Mouse (Mus musculus) adipocyte (in vitro differentiated cells): ENCODE data around the gene Arhgap24.
"Not testable (repeated sequence)": the region's sequence is repeated elsewhere in the genome, so short reads cannot be mapped to it uniquely, and the experiment has no call there.

Source experiments
- DNase-seq: peaks from one replicate; pipeline ENCODE4 v3.0.0-alpha.2; 2016; ENCODE audit warnings: low spot score

Arhgap24 gene

DNA sequence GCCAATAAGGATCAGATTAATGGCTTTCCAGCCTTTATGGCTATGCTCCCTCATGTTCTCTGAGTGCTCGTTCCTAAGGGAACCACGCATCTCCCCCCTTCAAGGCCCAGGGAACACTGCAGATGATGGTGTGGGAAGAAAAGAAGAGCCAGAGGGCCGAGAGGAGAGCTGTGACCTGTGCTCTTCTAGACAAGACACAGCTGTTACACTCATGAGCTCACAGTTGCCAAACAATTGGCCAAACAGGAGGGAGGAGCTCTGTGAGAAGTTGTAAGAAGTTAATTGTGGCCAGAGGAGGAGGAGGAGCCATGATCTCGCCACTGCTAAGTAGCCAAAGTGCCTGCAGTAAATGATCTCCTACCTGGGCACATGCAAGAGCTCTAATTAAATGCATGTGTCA is 322.5 kb downstream of the Arhgap24 start:
- DNase-seq: peak; percentile 29

- DNase-seq: no peak
These were observed 326.3 kb downstream of the Arhgap24 start for GRCm38 (mm10) chr5:102807518-102807917.

- no peak for DNase-seq
These were observed 329.3 kb downstream of the Arhgap24 start for GRCm38 (mm10) chr5:102810366-102810957.

DNA sequence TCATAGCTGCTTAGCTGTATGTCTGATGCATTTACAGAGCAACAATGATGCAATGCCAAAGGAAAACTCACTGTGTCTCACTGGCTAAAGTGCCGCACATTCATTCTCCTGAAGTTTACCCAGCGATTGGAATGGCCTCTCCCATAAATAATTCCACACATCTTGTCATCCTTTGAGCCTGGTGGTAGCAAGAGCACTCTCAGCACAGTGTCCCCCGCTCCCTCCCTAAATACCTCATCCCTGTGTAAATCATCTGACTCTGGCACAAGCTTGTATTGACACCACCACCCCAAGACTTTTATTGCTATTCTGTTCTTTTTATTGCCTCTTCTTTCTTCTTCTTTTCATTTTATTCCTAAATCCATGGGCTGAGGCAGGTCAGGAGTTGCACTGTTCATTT is 332.1 kb downstream of the Arhgap24 start:
- no peak for DNase-seq

- no peak for DNase-seq
These were observed 336.4 kb downstream of the Arhgap24 start for GRCm38 (mm10) chr5:102817641-102818040.

- peak; percentile 30 for DNase-seq
These were observed 344.3 kb downstream of the Arhgap24 start for GRCm38 (mm10) chr5:102825538-102825937.

GRCm38 (mm10) chr5:102839071-102839470 is 357.9 kb downstream of the Arhgap24 start:
- DNase-seq: no peak

- DNase-seq: no peak
These were observed 362.9 kb downstream of the Arhgap24 start for GRCm38 (mm10) chr5:102843934-102844709.

GRCm38 (mm10) chr5:102844731-102845598 is 363.8 kb downstream of the Arhgap24 start:
- peak; percentile 39 for DNase-seq

- DNase-seq: no peak
These were observed 364.6 kb downstream of the Arhgap24 start for GRCm38 (mm10) chr5:102845800-102846199.

GRCm38 (mm10) chr5:102847859-102848258 is 366.7 kb downstream of the Arhgap24 start:
- DNase-seq: no peak

GRCm38 (mm10) chr5:102851761-102852160 is 370.6 kb downstream of the Arhgap24 start:
- no peak for DNase-seq

- DNase-seq: no peak
These were observed 372.6 kb downstream of the Arhgap24 start for GRCm38 (mm10) chr5:102853750-102854149.

GRCm38 (mm10) chr5:102855805-102856204 is 374.6 kb downstream of the Arhgap24 start:
- DNase-seq: no peak

DNA sequence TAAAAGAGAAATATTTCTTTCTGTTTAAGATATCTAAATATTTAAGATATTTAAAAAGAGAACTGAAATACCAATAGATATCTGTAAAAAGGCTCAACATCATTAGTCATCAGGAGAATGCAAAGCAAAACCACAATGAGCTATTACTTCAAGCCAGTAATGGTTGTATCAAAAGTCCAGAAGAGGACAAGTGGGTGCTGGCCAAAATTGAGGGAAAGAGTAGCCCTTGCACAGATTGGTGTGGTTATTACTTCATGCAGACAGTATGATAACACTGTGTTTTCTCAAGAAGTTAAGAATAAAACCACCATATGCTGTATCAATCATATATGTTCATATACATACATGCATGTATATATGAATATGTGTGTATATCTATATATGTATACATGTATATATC is 376.9 kb downstream of the Arhgap24 start:
- no peak for DNase-seq

DNA sequence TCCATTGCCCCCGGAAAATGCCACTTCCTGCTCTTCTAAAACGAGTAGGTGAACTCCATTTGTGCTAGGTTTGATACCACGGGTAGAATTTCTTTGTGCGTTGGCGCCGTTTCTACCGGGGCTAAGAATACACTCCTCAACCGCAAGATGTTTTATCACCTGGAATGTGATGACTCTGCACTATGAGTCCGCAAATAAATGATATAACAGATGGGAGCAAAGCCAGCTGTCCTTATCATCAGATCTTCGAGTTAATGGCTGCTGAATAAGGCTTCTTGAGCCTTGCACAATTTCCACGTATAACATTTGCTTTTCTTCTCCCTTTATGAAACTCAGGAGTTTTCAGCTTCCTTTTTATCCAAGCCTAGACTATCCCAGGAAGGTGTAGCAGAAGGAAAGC is 378.6 kb downstream of the Arhgap24 start:
- DNase-seq: no peak

DNA sequence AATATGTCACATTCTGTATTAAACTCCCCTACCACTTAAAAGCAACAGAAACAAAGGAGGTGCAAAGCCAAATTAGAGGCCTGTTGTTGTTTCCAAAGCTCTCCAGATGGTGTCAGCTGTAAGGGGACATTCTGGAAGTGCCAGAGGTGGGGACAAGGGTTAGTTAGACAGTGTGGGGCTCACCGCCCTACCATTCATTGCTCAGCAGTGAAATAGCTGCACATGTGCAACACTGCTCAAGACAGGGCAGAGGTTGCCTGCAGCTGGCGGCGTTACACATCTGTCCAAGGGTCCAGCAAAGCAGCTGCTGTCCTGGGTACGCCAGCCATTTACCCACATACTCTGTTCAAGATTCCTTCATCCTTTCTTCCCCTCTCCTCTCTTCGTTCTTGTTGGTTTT is 387.0 kb downstream of the Arhgap24 start:
- no peak for DNase-seq

- DNase-seq: not testable (repeated sequence)
These were observed 391.8 kb downstream of the Arhgap24 start for GRCm38 (mm10) chr5:102872996-102873395.

DNA sequence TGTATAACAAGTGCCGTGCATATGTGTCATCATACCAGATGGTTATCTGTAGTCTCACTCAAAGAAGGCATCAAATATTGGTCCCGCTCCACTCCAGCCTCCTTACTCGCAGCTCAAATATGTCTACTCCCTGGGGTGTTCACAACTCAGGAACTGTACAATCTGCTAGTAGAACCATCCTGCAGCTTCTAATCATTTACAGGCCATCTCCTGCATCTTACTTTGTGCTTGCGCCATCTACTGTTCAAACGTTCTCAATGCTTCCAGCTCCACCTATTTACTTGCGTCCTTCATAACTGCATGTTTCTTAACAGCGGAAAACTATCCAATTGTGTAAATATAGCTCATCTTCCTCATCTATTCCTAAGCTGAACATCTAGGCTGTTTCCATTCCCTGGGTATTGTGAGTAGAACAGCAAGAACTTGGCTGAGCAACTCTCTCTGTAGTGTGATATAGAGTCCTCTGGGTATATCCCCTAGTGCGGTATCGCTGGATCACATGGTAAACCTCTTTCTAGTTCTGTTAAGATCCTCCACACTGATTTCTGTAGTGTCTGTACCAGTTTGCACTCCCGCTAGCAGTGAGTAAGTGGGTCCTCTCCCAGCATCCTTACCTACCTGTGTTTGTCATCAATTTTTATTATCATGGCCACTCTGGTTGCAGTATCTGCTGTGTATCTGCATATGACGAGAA is 393.6 kb downstream of the Arhgap24 start:
- DNase-seq: peak; percentile 75

GRCm38 (mm10) chr5:102875628-102876027 is 394.4 kb downstream of the Arhgap24 start:
- DNase-seq: no peak

GRCm38 (mm10) chr5:102888482-102889162 is 407.4 kb downstream of the Arhgap24 start:
- DNase-seq: no peak

DNA sequence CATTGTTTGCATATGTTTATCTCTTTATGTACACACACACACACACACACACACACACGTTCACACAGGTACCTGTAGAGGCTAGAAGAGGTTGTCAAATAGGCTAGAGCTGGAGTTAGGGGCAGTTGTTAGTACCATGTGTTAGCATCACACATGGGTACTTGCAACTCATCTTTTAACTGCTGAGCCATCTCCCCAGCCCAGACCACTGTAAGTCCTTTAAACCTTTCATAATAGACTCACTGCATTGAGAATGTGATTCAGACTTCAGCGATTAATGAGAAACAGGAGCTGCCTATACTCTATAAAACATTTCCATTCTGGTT is 407.9 kb downstream of the Arhgap24 start:
- no peak for DNase-seq
